Mouse (Mus musculus): ENCODE results near the gene Gm867.

The Gm867 gene

GRCm38 (mm10) chr10:75897373-75897772 lies 43.1 kb downstream of the Gm867 start:
- peak; percentile 66 for DNase-seq (ENCODE audit: low spot score)

DNA sequence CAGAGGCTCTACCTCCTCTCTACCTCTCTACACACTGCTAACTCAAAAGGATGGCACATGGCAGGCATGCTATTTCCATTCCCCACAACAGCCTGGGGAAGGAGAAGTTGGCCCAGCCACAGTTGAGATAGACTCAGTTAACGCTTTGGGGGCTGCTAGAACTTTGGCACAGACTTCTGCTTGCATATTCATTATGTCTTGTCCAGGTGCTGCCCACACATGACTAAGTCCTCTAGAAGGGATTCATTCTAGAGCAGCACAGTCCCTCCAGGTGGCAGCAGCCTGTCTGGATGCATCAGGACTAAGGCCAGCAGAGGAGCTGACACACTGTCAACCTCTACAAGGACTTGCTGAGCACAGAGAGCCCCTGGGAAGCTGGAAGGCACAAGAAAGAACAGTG lies 44.3 kb downstream of the Gm867 start:
- no peak for DNase-seq (ENCODE audit: low spot score)

DNA sequence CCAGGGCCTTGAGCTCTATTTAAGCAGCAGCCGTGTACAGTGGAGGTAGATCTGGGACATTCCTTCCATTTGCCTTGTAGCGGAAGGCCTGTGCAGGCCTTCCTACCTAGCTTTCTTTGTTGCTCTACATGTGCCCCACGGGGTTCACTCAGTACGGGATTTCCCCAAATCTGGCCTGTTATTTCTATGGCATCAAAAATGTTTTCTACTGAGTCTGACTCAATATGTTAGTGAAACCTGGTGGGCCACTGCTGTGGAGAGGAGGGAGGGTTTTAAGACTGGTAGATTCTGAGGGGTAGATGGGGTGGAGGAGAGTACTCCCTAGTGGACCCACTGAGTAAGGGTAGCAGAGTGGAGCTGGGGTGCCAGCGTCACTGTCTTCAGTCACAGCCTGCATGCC lies 44.7 kb downstream of the Gm867 start:
- DNase-seq (ENCODE audit: low spot score): no peak

DNA sequence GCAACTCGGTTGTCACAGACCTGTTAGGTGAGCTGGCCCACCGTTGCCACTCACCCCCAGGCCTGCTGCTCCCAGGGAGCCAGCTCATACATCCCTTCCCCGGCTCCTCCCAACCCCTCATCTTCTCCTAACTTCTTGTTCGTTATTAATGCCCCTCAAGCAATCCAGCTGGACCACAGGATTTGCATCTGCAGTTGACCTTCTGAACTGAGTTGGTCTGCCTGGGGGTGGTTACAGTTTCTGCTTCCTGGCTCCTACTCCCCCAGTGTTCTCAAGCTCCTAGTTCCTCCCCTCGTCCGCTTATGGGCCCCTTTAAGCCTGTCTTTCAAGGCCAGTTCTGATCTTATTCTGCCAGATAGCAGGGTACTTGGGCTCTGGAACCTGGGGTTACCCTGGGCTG lies 45.9 kb downstream of the Gm867 start:
- no peak for DNase-seq (ENCODE audit: low spot score)

DNA sequence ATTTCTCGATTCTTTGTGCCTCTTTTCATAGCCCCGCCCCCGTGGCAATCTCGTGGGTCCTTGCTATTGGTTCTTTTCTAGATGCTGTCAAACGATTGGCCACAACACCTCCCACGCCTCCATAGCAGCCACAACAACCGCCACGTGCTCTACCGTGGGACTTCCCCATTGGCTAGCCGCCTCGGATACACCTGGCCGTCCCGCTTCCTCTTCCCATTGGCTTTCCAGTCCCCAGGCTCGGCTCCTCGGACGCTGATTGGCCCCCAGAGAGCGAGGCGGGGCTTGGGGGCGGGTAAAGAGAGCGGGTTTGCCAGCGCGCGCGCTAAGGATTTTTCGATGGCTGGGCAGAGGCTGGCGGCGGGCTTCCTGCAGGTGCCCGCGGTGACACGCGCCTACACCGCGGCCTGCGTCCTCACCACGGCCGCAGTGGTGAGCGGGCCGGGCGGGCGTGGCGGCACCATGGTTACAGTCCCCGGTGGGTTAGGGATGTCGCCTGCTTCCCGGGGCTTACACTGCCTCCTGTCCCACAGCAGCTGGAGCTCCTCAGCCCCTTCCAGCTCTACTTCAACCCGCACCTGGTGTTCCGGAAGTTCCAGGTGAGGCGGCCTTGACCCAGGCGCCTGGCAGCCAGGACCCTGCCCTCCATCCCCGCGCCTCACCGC lies 47.3 kb downstream of the Gm867 start, which contains the start of gene Derl3:
Gene Derl3, plus strand, starts transcription at position 325 of the 662 bp plus-strand sequence.
- DNase-seq (ENCODE audit: low spot score): peak; percentile 80

GRCm38 (mm10) chr10:75889406-75890153 lies 50.9 kb downstream of the Gm867 start:
- no peak for DNase-seq (ENCODE audit: low spot score)
